Mouse (Mus musculus) intestine, embryonic 15.5 days (tissue): Measurements from ENCODE around the gene Rasgrf1. TPM values are rescaled to one million over a fixed set of nuclear protein-coding genes. Genes with fewer than 3 reads are reported as not detected.
A peak's percentile ranks its signal among the peaks of the same experiment; 100 is the strongest.

ENCODE experiments used
- ATAC-seq: fragments of 200-750 bp; cut with Nextera tagmentation; 2 replicates; pipeline ENCODE4 v1.8.0; 2017; ENCODE audit warnings: moderate TSS enrichment, moderate library complexity
- H3K27ac ChIP-seq: fragments of 300-500 bp; sonication (generic); 2 replicates; pipeline ENCODE4 v1.5.1; 2015; ENCODE audit warnings: mild to moderate bottlenecking, inconsistent platforms
- H3K27me3 ChIP-seq: fragments of 300-500 bp; sonication (generic); replicated peaks from 2 replicates; pipeline ENCODE4 v1.6.1; 2015; ENCODE audit warnings: inconsistent platforms
- H3K36me3 ChIP-seq: fragments of 300-500 bp; sonication (generic); 2 replicates; pipeline ENCODE4 v1.6.1; 2015; ENCODE audit warnings: inconsistent platforms
- H3K4me1 ChIP-seq: fragments of 300-500 bp; sonication (generic); replicated peaks from 2 replicates; pipeline ENCODE4 v1.6.1; 2015; ENCODE audit warnings: inconsistent platforms
- H3K4me2 ChIP-seq: fragments of 300-500 bp; sonication (generic); replicated peaks from 2 replicates; pipeline ENCODE4 v1.6.1; 2015; ENCODE audit warnings: mild to moderate bottlenecking, inconsistent platforms
- H3K4me3 ChIP-seq: fragments of 300-500 bp; sonication (generic); replicated peaks from 2 replicates; pipeline ENCODE4 v1.5.1; 2015; ENCODE audit warnings: inconsistent platforms
- H3K9ac ChIP-seq: fragments of 300-500 bp; sonication (generic); 2 replicates; pipeline ENCODE4 v1.6.1; 2015; ENCODE audit warnings: inconsistent platforms
- H3K9me3 ChIP-seq: fragments of 300-500 bp; sonication (generic); 2 replicates; pipeline ENCODE4 v1.6.1; 2016; ENCODE audit warnings: inconsistent platforms
- WGBS: fragments of 180-500 bp; shearing (Covaris S2); methylation state at CpG from one replicate; pipeline ENCODE4 v1.1.7; 2015; 5-methylcytosine and 5-hydroxymethylcytosine counted together
- polyA plus RNA-seq: library from polyadenylated mRNA; unstranded; fragments of >200 nt; fragmentation: Nextera tagmentation; extraction: Ambion mirVana; gene quantifications from 2 replicates; pipeline ENCODE4 v1.2.1, GENCODE M21; 2015

The Rasgrf1 gene
- polyA plus RNA-seq = 0.31 and 0.42 TPM in 2 replicates

DNA sequence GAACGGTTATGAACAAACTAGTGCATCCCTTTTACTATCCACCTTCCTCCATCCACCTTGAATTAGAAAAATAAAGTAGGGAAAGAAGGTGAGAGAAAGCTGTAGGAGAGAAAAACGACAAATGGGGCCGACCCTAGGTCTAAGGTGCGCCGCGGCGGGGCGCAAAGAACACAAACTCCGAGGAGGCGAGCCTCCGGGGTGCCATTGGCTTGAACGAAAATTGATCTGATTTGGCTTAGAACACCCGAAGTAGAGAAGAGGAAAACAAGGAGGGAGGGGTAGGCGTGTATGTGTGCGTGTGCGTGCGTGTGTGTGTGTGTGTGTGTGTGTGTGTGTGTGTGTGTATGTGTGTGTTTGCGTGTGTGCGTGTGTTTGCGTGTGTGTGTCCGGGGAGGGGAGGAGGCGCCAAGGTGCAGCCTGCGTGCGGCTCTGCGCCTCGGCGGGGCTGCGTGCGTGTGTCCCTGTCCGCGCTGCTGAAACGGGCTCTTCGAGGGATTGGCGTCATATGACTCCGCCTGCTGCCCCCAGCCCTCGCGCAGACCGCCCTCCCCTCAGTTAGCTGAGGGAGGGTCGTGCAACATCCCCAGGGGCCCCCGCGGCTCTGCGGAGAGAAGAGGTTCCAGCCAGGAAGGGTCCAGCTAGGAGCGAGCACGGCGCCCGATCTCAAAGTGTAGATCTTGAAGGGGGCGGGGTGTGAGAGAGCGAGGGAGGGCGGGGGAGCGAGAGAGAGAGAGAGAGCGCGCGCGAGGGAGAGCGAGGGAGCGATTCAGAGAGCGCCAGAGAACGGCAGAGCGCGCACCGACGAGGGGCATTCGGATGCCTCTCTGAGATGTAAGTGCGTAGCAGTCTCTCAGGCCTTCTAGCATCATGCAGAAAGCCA lies at the start of gene Rasgrf1:
Rasgrf1 (plus strand) TSS at position 778 of the 880 bp plus-strand sequence.
- WGBS = under 1% methylated on average over 57 of the region's 64 CpGs

DNA sequence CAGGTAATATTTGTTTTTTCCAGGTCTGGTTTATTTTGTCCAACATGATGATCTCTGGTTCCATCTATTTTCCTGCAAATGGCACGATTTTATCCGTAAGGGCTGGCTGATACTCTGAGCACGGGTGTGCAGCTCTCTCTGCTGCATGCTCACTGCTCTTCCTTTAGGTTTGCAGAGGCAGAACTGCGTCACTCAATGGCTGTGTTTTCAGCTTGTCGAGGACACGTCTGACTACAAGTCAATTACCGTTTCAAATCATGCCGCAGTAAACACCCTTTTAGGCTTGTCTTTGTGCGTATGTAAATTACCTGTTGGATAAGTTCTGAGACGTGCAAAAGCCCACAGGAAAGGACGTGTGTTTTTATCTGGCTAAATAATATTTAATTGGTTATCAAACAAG lies 49.6 kb upstream of the Rasgrf1 start:
- Histone ChIP-seq H3K4me1 (no peaks in the 10 kb centered on the region), H3K4me3 (no peak overlapping the region), H3K9me3 (no peaks in the 10 kb centered on the region), H3K36me3 (no peaks in the 10 kb centered on the region), H3K4me2 (no peak overlapping the region), H3K27me3 (no peaks in the 10 kb centered on the region), H3K9ac (no peak overlapping the region), H3K27ac (no peak overlapping the region)
- WGBS = 71% methylated on average over 11 of the region's 11 CpGs
- ATAC-seq = no peak

More for the DNA sequence above, at the start of gene Rasgrf1:
- Histone ChIP-seq H3K9me3 (no peaks in the 10 kb centered on the region), H3K4me2 (peak within 1 kb of the TSS; percentile 96), H3K27ac (no peak within 1 kb of the TSS), H3K4me1 (peaks cover 27% of the 10 kb centered on the region), H3K9ac (no peak within 1 kb of the TSS), H3K27me3 (peaks cover 71% of the 10 kb centered on the region), H3K4me3 (peak within 1 kb of the TSS; percentile 46), H3K36me3 (no peaks in the 10 kb centered on the region)
- ATAC-seq = peak; percentile 71

DNA sequence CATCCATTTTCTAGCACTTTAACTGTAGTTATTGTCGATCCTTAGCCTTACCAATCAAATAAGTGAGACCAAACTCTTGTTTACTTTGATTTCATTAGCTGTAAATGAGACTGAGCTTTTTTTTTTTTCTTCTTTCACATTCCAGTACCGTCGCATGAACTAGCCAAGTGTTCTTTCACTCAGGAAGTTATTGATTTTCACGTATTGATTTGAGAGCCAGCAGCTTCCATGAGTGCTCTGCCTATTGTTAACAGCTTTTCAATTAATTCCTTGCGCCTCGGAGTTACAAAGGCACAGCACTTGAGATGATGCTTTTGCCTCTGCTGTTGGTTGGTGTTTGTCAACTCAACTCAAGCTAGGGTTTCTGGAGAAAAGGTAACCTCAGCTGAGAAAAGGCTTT lies 49.1 kb upstream of the Rasgrf1 start:
- H3K4me1 ChIP-seq = no peaks in the 10 kb centered on the region
- H3K9ac ChIP-seq = no peak overlapping the region
- no peaks in the 10 kb centered on the region for H3K9me3 ChIP-seq
- no peaks in the 10 kb centered on the region for H3K27me3 ChIP-seq
- no peak overlapping the region for H3K4me3 ChIP-seq
- 61% methylated on average over 6 of the region's 6 CpGs for WGBS
- no peak overlapping the region for H3K27ac ChIP-seq
- ATAC-seq = no peak
- no peak overlapping the region for H3K4me2 ChIP-seq
- H3K36me3 ChIP-seq = no peaks in the 10 kb centered on the region

DNA sequence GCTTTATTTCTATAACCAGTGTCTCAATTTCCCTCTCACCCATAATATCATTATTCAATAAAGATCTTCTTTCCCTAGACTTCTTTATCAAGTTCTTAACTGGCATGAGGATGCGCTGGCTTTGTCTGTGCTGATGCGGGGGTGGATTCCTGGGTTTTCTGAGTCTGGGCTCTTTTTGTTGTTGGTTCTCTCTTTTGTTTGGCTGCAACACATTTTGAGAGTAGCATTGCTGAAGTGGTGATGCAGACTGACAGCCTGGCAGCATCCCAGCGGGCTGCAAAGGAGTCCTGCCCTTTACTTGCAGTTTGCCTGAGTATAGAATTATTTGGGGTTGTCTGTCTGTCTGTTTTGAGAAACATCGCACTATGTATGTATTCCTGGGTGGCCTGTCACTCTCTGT lies 42.6 kb upstream of the Rasgrf1 start:
- WGBS = 53% methylated on average over 4 of the region's 4 CpGs
- no peak for ATAC-seq
- H3K9ac ChIP-seq = no peak overlapping the region
- peaks cover 21% of the 10 kb centered on the region for H3K27me3 ChIP-seq
- H3K4me1 ChIP-seq = no peaks in the 10 kb centered on the region
- no peak overlapping the region for H3K27ac ChIP-seq
- H3K4me2 ChIP-seq = no peak overlapping the region
- H3K9me3 ChIP-seq = no peaks in the 10 kb centered on the region
- no peaks in the 10 kb centered on the region for H3K36me3 ChIP-seq
- no peak overlapping the region for H3K4me3 ChIP-seq

DNA sequence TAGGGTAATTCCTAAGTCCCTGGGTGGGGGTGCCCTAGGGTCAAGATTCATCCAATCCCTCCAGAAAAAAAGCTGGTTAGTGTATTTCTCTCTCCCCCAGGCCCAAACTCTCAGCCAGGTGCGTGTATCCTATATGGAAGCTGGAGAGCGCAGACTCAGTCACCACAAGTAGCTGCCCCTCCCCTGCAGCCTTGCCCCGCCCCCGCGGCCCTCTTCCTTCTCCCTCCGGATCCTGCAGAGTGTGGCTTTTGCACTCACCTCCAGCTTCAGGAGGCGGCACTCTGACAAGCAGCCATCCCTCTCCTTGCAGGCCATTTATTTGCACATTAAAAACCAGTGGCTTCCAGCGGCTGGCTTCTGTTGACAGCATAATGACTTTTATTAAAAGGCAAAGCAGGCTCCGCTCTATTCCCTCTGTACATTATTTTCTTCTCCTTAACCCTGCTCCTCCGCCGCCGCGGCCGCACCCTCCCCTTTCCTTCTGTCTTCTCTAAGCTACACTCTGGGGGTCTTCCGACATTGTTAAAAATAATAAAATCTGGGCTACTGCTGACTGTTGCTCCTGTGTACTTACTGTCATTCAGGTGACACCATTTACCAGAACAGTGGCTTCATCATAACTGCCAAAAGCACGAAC lies 41.5 kb upstream of the Rasgrf1 start:
- Histone ChIP-seq H3K36me3 (no peaks in the 10 kb centered on the region), H3K4me2 (peak overlapping the region; percentile 46), H3K9ac (no peak overlapping the region), H3K4me3 (no peak overlapping the region), H3K4me1 (no peaks in the 10 kb centered on the region), H3K27ac (no peak overlapping the region), H3K27me3 (peaks cover 21% of the 10 kb centered on the region), H3K9me3 (no peaks in the 10 kb centered on the region)
- ATAC-seq = peak; percentile 65; the same call in 1 of the 2 replicates
- WGBS = 6% methylated on average over 16 of the region's 16 CpGs

DNA sequence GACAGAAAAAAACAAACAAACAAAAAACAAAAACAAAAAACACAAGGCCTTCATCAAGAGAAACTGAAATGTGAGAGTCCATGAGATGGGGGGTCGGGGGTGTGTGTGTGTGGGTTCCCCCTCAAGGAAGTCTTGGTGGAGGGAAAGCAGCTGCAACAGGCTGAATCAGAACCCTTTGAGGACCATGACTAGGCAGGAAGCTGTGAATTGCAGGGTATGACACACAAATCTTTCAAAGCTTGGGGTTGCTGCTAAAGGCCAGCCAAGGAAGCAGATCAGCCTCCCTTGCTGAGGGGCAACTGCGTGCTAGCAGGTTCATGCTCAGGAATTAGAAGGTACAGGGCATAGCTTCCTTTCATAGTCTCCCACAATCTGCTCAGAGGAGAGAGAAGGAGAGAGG lies 40.1 kb upstream of the Rasgrf1 start:
- Histone ChIP-seq H3K4me3 (no peak overlapping the region), H3K27ac (no peak overlapping the region), H3K27me3 (peaks cover 21% of the 10 kb centered on the region), H3K36me3 (no peaks in the 10 kb centered on the region), H3K4me1 (no peaks in the 10 kb centered on the region), H3K9ac (no peak overlapping the region), H3K9me3 (no peaks in the 10 kb centered on the region), H3K4me2 (no peak overlapping the region)
- no peak for ATAC-seq
- WGBS = 17% methylated on average over 2 of the region's 2 CpGs

DNA sequence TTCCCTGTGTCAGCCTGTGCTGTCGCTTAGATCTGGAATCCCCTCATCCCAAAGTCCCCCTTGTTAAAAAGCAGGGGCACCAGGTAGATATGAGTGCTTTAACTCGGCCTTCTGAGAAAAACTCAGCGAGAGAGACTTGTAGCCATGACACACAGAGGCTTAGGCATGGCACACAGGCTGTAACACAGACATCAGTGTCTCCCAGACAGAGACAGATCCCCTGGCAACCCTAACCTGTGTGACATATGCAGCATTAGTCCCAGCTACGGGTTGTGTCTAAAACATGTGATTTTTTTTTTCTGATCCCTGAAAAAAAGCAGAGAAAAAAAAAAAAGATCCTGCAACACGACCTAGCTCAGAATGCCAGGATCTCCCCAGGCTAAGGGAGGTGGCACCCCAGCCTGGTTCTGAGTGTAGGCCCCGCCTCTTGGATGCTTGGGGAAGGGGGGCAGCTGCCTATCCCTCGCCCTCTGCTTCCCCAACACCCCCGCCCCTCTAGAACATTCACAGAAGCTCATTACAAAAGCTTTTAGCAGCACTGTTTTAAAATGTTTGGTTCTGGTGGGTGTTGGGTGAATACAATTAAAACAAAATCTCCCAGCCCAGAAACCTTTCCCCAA lies 39.1 kb upstream of the Rasgrf1 start:
- Histone ChIP-seq H3K27ac (no peak overlapping the region), H3K27me3 (peaks cover 25% of the 10 kb centered on the region), H3K9ac (no peak overlapping the region), H3K4me3 (no peak overlapping the region), H3K4me2 (no peak overlapping the region), H3K36me3 (no peaks in the 10 kb centered on the region), H3K9me3 (no peaks in the 10 kb centered on the region), H3K4me1 (no peaks in the 10 kb centered on the region)
- ATAC-seq = no peak
- 11% methylated on average over 8 of the region's 8 CpGs for WGBS

DNA sequence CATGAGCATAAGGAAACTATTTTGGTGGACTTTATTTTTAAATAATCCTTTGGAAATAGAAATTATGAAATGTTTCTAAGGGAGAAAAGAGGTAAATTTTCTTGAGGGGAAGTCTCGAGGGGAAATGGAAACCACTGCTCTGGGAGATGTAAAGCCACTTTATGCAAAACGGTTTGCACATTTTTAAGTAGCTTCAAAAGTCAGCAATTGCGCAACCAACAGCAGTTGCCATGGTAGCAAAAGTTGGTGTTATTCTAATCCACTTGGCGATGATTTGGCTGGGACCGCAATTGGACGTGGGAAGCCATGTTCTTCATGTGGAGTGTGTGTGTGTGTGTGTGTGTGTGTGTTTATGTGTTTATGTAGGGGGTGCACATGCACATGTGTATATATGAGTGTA lies 37.6 kb upstream of the Rasgrf1 start:
- no peaks in the 10 kb centered on the region for H3K9me3 ChIP-seq
- H3K9ac ChIP-seq = no peak overlapping the region
- H3K4me2 ChIP-seq = no peak overlapping the region
- H3K27ac ChIP-seq = no peak overlapping the region
- H3K4me1 ChIP-seq = no peaks in the 10 kb centered on the region
- no peak overlapping the region for H3K4me3 ChIP-seq
- 78% methylated on average over 6 of the region's 6 CpGs for WGBS
- no peak for ATAC-seq
- no peaks in the 10 kb centered on the region for H3K36me3 ChIP-seq
- peaks cover 33% of the 10 kb centered on the region for H3K27me3 ChIP-seq

DNA sequence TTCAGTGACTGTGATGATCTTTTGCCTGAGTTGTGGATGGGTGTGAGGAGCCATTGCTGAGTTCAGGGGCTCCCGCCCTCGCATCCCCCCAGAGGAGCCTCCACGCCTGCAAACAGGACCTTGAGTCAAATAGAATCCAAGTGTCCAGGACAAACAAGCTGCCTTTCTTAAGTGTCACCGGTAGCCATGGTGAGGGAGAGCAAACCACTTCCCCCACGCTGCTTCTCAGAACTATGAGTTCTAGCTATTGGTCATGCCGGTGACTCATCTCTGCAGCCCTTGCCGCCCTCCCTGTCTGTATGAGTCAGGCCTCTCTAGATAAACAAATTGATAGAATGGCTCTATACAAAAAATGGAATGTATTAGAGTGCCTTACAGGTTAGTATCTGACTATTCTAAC lies 35.3 kb upstream of the Rasgrf1 start:
- Histone ChIP-seq H3K4me2 (no peak overlapping the region), H3K36me3 (no peaks in the 10 kb centered on the region), H3K4me3 (no peak overlapping the region), H3K4me1 (no peaks in the 10 kb centered on the region), H3K9ac (no peak overlapping the region), H3K27me3 (peaks cover 21% of the 10 kb centered on the region), H3K27ac (no peak overlapping the region), H3K9me3 (no peaks in the 10 kb centered on the region)
- WGBS = 55% methylated on average over 7 of the region's 7 CpGs
- ATAC-seq = peak; percentile 49; the same call in 1 of the 2 replicates

DNA sequence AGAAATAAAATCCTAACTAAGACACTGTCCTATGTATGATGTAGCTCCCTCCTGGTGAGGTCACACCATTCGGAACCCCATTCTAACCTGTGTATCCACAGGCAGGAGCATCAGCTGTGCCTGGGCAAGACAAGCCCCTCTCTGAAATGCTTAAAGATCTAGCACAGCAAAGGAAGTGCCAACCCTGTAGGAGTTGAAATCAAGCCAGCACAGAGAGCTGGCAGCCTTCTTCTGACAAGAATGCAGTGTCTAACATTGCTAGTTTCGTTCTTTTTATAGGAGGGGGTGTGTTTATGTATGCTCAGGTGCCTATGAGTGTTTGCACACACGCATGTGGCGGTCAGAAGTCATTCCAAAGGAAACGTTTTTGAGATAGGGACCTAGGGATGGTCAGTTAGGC lies 34.2 kb upstream of the Rasgrf1 start:
- no peaks in the 10 kb centered on the region for H3K9me3 ChIP-seq
- peaks cover 18% of the 10 kb centered on the region for H3K27me3 ChIP-seq
- H3K4me2 ChIP-seq = no peak overlapping the region
- no peak overlapping the region for H3K9ac ChIP-seq
- H3K4me3 ChIP-seq = no peak overlapping the region
- H3K4me1 ChIP-seq = no peaks in the 10 kb centered on the region
- no peak overlapping the region for H3K27ac ChIP-seq
- no peak for ATAC-seq
- WGBS = 54% methylated on average over 5 of the region's 5 CpGs
- H3K36me3 ChIP-seq = no peaks in the 10 kb centered on the region

DNA sequence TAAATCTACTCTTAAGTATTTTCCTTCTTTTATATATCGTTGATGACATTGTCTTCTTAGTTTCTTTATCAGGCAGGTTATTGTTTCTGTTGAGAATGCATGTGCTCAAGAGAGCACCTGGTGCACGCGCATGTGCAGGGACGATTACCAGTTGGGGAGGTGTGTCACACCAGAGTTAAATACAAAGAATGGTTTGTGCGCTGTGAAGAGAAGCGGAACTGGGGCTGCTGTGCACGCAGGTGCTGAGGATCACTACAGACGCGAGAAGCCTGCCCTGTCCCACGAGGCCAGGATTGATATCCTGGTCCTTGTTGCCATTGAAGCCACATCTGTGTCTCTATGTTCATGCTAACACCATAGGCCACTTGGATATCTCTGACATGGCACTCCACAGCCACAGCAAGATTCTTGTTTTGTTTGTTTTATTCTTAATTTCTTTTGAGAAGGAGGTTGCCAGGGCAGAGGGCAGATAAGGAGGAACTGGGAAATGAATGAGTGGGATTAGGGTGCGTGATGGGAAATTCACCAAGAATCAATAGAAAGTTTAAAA lies 31.2 kb upstream of the Rasgrf1 start:
- Histone ChIP-seq H3K27me3 (peaks cover 23% of the 10 kb centered on the region), H3K4me2 (no peak overlapping the region), H3K36me3 (no peaks in the 10 kb centered on the region), H3K9ac (no peak overlapping the region), H3K4me3 (no peak overlapping the region), H3K27ac (no peak overlapping the region), H3K9me3 (no peaks in the 10 kb centered on the region), H3K4me1 (no peaks in the 10 kb centered on the region)
- 49% methylated on average over 11 of the region's 11 CpGs for WGBS
- no peak for ATAC-seq

DNA sequence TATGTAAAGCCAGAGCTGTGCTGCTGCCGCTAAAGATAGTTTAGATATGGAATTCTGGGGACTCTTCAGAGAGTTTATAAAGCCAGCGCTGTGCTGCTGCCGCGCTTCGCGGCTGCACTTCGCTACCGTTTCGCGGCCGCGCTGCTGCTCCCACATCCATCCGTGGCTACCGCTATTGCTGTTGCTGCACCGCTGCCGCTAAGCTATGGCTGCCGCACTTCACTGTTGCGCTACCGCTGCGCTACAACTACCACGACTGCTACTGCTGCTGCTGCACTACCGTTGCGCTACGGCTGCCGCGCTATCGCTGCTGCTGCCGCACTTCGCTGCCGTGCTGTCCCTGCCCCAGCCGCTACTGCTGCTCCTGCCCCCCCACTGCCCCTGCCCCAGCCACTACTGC lies 30.1 kb upstream of the Rasgrf1 start:
- Histone ChIP-seq H3K4me1 (no peaks in the 10 kb centered on the region), H3K9me3 (no peaks in the 10 kb centered on the region), H3K36me3 (no peaks in the 10 kb centered on the region), H3K9ac (no peak overlapping the region), H3K27ac (no peak overlapping the region), H3K27me3 (peaks cover 27% of the 10 kb centered on the region), H3K4me2 (peak overlapping the region; percentile 42), H3K4me3 (no peak overlapping the region; the same call in 1 of the 2 replicates)
- ATAC-seq = no peak
- 52% methylated on average over 31 of the region's 31 CpGs for WGBS
